Mouse (Mus musculus) brain, adult 2 months (tissue): ENCODE measurements at regions not wholly inside any gene's neighbourhood (a gene's known extent, or its start where the extent isn't known, plus 50 kb on each side); places are given as distances from the start of the nearest gene placed in this dataset.

Source experiments
- DNase-seq: peaks from one replicate; pipeline ENCODE4 v3.0.0; 2011; ENCODE audit warnings: low read depth, low spot score

DNA sequence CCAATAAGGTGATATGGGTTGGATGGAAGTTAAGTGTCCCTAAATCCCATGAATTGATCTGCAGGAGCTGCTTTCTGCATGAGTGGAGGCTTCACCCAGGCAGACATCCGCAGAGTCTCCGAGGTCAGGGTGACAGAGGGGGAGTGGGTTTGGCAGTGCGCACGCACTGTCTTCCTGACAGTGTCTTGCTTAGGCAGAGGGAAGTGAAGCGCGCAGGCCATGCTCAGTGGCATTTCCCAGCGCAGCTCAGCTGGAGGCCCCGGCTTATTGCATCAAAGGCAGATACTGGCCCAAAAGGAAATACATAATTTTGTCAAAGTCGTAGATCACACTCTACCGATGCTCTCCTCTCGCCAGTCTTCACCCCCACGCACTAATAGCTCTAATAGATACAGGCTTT lies 252.7 kb upstream of the Dnajc24 start:
- DNase-seq, result no peak

DNA sequence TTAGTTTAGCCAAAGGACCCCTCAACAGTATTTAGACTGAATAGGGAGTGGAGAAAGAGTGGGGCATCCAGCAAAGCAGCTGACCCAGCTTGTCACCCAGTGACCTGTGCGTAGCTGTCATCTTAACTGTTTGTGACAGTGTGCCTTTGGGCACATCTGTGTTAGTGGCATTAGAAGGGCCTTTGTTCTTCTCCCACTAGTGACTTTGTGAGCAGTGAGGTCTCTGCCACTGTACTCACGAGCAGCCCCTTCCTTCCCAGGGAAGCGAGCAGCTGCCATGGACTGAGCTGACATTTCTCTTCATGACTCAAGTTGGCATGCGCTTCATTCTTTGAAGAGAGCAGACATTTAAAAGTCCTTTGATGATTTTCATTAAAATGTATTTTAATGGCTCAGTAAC lies 231.0 kb upstream of the Dnajc24 start:
- DNase-seq, result no peak

DNA sequence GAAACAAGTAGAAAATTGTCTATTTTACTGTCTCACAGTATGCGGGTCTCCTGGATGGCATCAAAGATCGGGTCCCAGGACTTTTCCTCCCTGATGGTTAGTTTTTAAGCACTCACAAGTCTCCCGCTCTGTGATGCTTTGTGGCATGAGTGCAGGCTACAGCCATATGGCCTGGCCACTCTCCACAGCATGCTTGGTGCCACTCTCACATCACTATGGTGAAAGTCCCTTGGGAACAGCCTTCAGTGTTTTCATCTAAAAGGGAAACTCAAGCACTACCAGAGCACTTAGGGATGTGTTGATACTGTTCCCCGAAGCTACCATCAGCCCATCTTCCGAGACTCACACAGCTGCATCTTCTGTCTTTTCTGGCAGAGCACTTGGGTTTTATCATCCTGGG lies 227.8 kb upstream of the Dnajc24 start:
- DNase-seq, result no peak

GRCm38 (mm10) chr2:106230021-106230420 lies 226.7 kb upstream of the Dnajc24 start:
- DNase-seq, result no peak

DNA sequence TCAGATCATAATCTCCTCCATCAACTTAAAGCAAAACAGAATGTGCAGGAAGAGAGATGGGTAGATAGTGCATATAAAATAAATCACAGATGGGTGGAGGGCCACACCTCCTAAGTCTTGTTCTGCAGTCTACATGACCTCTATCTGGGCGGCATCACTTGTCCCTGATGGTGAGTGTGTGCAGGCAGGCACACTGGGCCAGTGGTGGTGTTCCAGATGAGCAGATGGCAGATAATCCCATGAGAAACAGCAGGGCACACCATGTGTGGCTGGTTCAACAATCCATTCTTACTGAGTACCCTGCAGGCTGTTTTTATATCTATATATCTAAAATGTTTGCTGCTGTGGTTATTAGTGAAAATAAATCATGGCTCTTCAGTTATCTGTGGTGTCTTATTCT lies 224.9 kb upstream of the Dnajc24 start:
- no peak for DNase-seq

- peak; percentile 58 for DNase-seq
These were observed 212.8 kb upstream of the Dnajc24 start for GRCm38 (mm10) chr2:106216169-106216568.

GRCm38 (mm10) chr2:106213740-106214139 lies 210.4 kb upstream of the Dnajc24 start:
- DNase-seq, result no peak

DNA sequence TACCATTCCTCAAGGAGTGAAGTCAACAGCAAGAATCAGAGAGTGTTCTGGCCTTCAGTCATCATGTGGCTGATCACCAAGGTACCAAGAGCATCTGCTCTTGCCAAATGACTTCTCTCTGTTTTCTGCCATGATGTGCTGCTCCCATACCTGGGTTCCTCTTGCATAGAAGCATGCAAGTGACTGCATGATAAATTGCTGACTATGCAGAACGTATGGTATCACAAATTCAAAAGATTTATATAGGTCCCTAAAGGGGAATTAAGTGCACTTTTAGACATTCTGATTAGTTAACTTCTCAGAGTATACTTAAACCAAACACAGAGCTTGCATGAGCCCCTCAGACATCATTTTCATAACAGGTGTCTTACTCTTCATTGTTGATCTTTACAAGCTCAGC lies 207.4 kb upstream of the Dnajc24 start:
- no peak for DNase-seq

DNA sequence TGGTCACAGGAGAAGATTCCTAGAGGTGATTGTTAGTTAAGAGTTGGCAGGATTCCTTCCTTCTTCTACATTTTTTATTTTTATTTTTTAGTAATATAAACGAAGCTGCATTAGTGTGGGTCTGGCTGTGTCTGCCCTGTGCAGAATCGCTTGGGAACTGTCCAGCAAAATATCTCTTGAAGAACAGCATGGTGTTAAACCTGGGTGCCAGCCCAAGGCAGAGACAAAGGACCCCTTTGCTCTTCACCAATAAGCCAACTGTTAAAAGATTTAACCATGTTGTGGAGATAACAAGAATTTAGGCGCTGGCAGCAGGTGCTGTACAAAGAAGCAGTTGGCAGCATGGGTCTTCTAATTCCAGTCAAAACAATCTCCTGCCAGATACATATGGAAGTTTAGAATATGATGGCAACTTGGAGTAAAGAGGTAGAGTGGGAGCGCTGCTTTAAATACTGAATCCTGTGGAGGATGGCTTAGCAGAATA lies 205.5 kb upstream of the Dnajc24 start:
- no peak for DNase-seq

- DNase-seq, result no peak
These were observed 196.8 kb upstream of the Dnajc24 start for GRCm38 (mm10) chr2:106200130-106200529.

DNA sequence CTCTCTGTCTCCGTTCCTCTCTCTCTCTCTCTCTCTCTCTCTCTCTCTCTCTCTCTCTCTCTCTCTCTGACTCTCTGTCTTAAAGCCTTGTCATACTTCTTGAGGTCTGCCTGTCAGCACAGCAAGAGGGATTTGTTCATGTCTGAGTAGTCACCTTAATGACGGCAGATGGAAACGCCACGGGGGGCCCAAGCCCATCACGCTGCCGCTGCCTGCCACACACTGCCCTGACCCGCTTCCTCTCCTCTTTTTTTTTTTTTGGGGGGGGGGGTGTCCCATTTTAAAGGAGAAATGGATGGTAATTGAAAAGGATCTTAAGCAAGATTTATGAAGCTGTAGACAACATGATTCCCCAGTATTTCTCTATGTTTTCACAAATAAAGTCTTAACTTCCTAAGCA lies 191.8 kb upstream of the Dnajc24 start:
- peak; percentile 91 for DNase-seq

GRCm38 (mm10) chr2:106194369-106195023 lies 191.1 kb upstream of the Dnajc24 start:
- peak; percentile 92 for DNase-seq

- no peak for DNase-seq
These were observed 190.6 kb upstream of the Dnajc24 start for GRCm38 (mm10) chr2:106193889-106194347.

- no peak for DNase-seq
These were observed 187.4 kb upstream of the Dnajc24 start for GRCm38 (mm10) chr2:106190579-106191322.

DNA sequence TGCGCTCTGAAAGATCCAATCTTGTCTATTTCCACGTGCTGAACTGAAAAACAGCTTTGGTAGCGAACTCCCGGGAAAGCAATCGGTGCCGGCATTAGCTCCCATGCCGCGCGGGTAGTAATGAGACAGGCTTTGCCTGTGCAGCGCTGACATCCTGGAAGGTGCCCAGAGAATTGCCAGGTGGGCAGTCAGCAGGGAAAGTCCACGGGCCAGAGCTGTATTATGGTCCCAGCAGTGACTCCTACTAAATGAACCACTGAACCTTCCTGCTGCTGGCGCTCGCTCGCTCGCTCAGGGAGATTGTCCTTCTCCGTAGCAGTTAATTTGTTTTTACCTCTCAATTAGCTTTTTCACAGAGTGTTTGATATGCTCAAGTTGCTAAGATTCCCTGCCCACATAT lies 180.3 kb upstream of the Dnajc24 start:
- DNase-seq, result peak; percentile 92

GRCm38 (mm10) chr2:106182051-106182450 lies 178.7 kb upstream of the Dnajc24 start:
- DNase-seq, result peak; percentile 49

- DNase-seq, result no peak
These were observed 159.3 kb upstream of the Dnajc24 start for GRCm38 (mm10) chr2:106162681-106163080.

- DNase-seq, result no peak
These were observed 158.5 kb upstream of the Dnajc24 start for GRCm38 (mm10) chr2:106161877-106162276.

GRCm38 (mm10) chr2:106149701-106150100 lies 146.4 kb upstream of the Dnajc24 start:
- peak; percentile 44 for DNase-seq

- DNase-seq, result no peak
These were observed 137.6 kb upstream of the Dnajc24 start for GRCm38 (mm10) chr2:106140931-106141330.

DNA sequence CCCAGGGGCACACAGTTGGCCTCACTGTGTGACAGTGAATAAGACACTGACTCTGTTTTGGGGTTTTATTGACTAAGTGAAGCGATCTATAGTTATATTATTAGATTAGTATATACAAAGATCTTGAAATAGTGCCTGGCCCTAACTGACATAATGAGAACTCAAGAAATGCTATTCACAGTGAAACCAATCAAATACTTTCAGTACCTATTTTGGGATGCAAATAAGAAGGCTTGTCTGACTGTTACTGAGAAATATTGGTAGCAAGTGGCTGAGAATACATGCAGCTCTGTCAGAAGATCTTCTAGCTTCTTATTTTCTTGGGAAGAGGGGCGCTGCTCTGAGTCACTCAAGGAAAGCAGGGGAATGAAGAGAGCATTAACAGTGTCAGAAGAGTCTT lies 97.7 kb upstream of the Dnajc24 start:
- no peak for DNase-seq

- peak; percentile 15 for DNase-seq
These were observed 82.8 kb upstream of the Dnajc24 start for GRCm38 (mm10) chr2:106086121-106086520.
